Mouse (Mus musculus) 3T3-L1 (cell line): ENCODE measurements around the gene Mettl7a1.
"Not testable (repeated sequence)": the region's sequence is repeated elsewhere in the genome, so short reads cannot be mapped to it uniquely, and the experiment has no call there.

Experiments
- DNase-seq: peaks from one replicate; pipeline ENCODE4 v3.0.0-alpha.2; 2015; ENCODE audit warnings: low read depth, low spot score

Gene Mettl7a1

GRCm38 (mm10) chr15:100300499-100300898 lies 3.4 kb upstream of the Mettl7a1 start:
- DNase-seq, result no peak

GRCm38 (mm10) chr15:100301556-100301955 lies 2.4 kb upstream of the Mettl7a1 start:
- no peak for DNase-seq

- DNase-seq, result no peak
Observed at GRCm38 (mm10) chr15:100303428-100304018, 417 bp upstream of the Mettl7a1 start.

GRCm38 (mm10) chr15:100306201-100306600 lies 2.3 kb downstream of the Mettl7a1 start:
- no peak for DNase-seq

- DNase-seq, result peak; percentile 69
Observed at GRCm38 (mm10) chr15:100307438-100308096, 3.6 kb downstream of the Mettl7a1 start.

- peak; percentile 44 for DNase-seq
Observed at GRCm38 (mm10) chr15:100312346-100312745, 8.4 kb downstream of the Mettl7a1 start.

GRCm38 (mm10) chr15:100314448-100315145 lies 10.7 kb downstream of the Mettl7a1 start:
- no peak for DNase-seq

- not testable (repeated sequence) for DNase-seq
Observed at GRCm38 (mm10) chr15:100318014-100318671, 14.2 kb downstream of the Mettl7a1 start.

GRCm38 (mm10) chr15:100319884-100320283 lies 15.9 kb downstream of the Mettl7a1 start:
- no peak for DNase-seq

- peak; percentile 32 for DNase-seq
Observed at GRCm38 (mm10) chr15:100320295-100320905, 16.5 kb downstream of the Mettl7a1 start.

GRCm38 (mm10) chr15:100321134-100321533 lies 17.2 kb downstream of the Mettl7a1 start:
- DNase-seq, result no peak

GRCm38 (mm10) chr15:100324021-100324591 lies 20.2 kb downstream of the Mettl7a1 start:
- DNase-seq, result no peak

GRCm38 (mm10) chr15:100325235-100325634 lies 21.3 kb downstream of the Mettl7a1 start:
- no peak for DNase-seq

GRCm38 (mm10) chr15:100328089-100328488 lies 24.1 kb downstream of the Mettl7a1 start:
- DNase-seq, result not testable (repeated sequence)

GRCm38 (mm10) chr15:100329336-100329735 lies 25.4 kb downstream of the Mettl7a1 start:
- DNase-seq, result not testable (repeated sequence)

GRCm38 (mm10) chr15:100330739-100331138 lies 26.8 kb downstream of the Mettl7a1 start:
- no peak for DNase-seq

- not testable (repeated sequence) for DNase-seq
Observed at GRCm38 (mm10) chr15:100332077-100332961, 28.4 kb downstream of the Mettl7a1 start.

- no peak for DNase-seq
Observed at GRCm38 (mm10) chr15:100334629-100335028, 30.7 kb downstream of the Mettl7a1 start, which contains the start of gene Mettl7a3. Mettl7a3 (plus strand) TSS chr15:100334929.

GRCm38 (mm10) chr15:100337328-100337727 lies 33.4 kb downstream of the Mettl7a1 start:
- DNase-seq, result not testable (repeated sequence)

GRCm38 (mm10) chr15:100337847-100338246 lies 33.9 kb downstream of the Mettl7a1 start:
- peak; percentile 66 for DNase-seq
